Mouse (Mus musculus) spleen, adult 2 months (tissue): ENCODE measurements at regions not wholly inside any gene's neighbourhood (a gene's known extent, or its start where the extent isn't known, plus 50 kb on each side); places are given as distances from the start of the nearest gene placed in this dataset.

Experiments
- DNase-seq, 2 experiments: peaks; one replicate each; pipeline versions ENCODE4 v3.0.0 to v3.0.0-alpha.2; 2012 to 2021; ENCODE audit warnings: low spot score in 2 of 2, low read depth in 1 of 2
- H3K27ac ChIP-seq: fragments of 200-500 bp; 2 replicates; pipeline ENCODE4 v1.5.1; 2012; ENCODE audit warnings: low read length, inconsistent platforms; ENCODE audit not compliant: insufficient read depth
- H3K27me3 ChIP-seq: fragments of 200-500 bp; 2 replicates; pipeline ENCODE4 v1.6.1; 2012; ENCODE audit warnings: mild to moderate bottlenecking, moderate library complexity, low read length, inconsistent platforms; ENCODE audit not compliant: control insufficient read depth, insufficient read depth
- H3K36me3 ChIP-seq: fragments of 200-500 bp; 2 replicates; pipeline ENCODE4 v1.6.1; 2012; ENCODE audit warnings: mild to moderate bottlenecking, low read length, inconsistent platforms; ENCODE audit not compliant: control insufficient read depth, insufficient read depth
- H3K4me1 ChIP-seq: fragments of 200-500 bp; 2 replicates; pipeline ENCODE4 v1.6.1; 2011; ENCODE audit warnings: inconsistent platforms; ENCODE audit not compliant: control insufficient read depth, insufficient read depth, insufficient read length
- H3K4me3 ChIP-seq: fragments of 200-500 bp; 2 replicates; pipeline ENCODE4 v1.5.1; 2011; ENCODE audit warnings: mild to moderate bottlenecking, inconsistent platforms; ENCODE audit not compliant: insufficient read depth, insufficient read length; ENCODE audit errors: extremely low read depth
- CTCF ChIP-seq: fragments of 200-500 bp; IDR thresholded peaks from 2 replicates; pipeline ENCODE4 v1.5.1; 2011; ENCODE audit warnings: mild to moderate bottlenecking, inconsistent platforms; ENCODE audit not compliant: insufficient read depth, insufficient read length, insufficient replicate concordance; ENCODE audit errors: extremely low read depth
- POLR2A ChIP-seq: fragments of 200-500 bp; IDR thresholded peaks from 2 replicates; pipeline ENCODE4 v1.6.1; 2011; ENCODE audit warnings: low read depth, low read length, inconsistent platforms
- WGBS: fragments of 180-500 bp; shearing (Covaris S2); methylation state at CpG from one replicate; pipeline ENCODE4 v1.1.7; 2018; 5-methylcytosine and 5-hydroxymethylcytosine counted together

- H3K4me3 ChIP-seq: no peak overlapping the region
- H3K27ac ChIP-seq: no peak overlapping the region
- TF ChIP-seq CTCF: no peak
- TF ChIP-seq POLR2A: no peak
- no peak for DNase-seq
- 85% methylated on average over 12 of the region's 12 CpGs for WGBS
- no peaks in the 10 kb centered on the region for H3K27me3 ChIP-seq
- H3K4me1 ChIP-seq: no peaks in the 10 kb centered on the region
- no peaks in the 10 kb centered on the region for H3K36me3 ChIP-seq
Measured at GRCm38 (mm10) chr16:77422385-77423363, 179.2 kb downstream of the Gm11146 start.

DNA sequence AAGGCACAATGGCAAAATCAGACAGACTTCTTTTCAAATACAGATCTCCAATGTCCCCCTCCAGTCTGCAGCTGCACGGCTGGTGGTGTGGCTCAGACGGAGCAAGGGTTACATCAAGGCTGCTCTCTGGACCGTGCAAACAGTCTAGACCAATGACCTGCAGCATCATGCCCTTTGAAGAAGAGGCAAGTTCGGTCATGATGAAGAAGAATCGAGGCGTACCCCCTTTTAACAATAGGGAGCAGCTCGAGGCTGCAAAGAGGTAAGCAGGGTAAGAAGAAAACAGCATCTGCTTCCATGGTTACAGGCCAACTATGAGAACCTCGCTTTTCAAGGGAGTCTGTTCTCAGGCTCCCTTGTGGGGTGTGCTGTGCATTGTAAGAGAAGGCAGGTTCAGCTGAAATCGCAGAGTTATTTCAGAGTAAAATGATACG, 180.3 kb downstream of the Gm11146 start:
- Histone ChIP-seq H3K27ac (no peak overlapping the region), H3K4me1 (no peaks in the 10 kb centered on the region), H3K27me3 (no peaks in the 10 kb centered on the region), H3K4me3 (no peak overlapping the region), H3K36me3 (no peaks in the 10 kb centered on the region)
- no peak for DNase-seq
- 82% methylated on average over 10 of the region's 10 CpGs for WGBS
- TF ChIP-seq POLR2A (no peak), CTCF (no peak)

GRCm38 (mm10) chr16:77421001-77421400, 180.9 kb downstream of the Gm11146 start:
- no peak overlapping the region for H3K27ac ChIP-seq
- H3K4me1 ChIP-seq: no peaks in the 10 kb centered on the region
- no peaks in the 10 kb centered on the region for H3K36me3 ChIP-seq
- no peak overlapping the region; the same call in 1 of the 2 replicates for H3K4me3 ChIP-seq
- TF ChIP-seq CTCF (no peak), POLR2A (no peak)
- 92% methylated on average over 6 of the region's 6 CpGs for WGBS
- no peaks in the 10 kb centered on the region for H3K27me3 ChIP-seq
- DNase-seq: no peak

DNA sequence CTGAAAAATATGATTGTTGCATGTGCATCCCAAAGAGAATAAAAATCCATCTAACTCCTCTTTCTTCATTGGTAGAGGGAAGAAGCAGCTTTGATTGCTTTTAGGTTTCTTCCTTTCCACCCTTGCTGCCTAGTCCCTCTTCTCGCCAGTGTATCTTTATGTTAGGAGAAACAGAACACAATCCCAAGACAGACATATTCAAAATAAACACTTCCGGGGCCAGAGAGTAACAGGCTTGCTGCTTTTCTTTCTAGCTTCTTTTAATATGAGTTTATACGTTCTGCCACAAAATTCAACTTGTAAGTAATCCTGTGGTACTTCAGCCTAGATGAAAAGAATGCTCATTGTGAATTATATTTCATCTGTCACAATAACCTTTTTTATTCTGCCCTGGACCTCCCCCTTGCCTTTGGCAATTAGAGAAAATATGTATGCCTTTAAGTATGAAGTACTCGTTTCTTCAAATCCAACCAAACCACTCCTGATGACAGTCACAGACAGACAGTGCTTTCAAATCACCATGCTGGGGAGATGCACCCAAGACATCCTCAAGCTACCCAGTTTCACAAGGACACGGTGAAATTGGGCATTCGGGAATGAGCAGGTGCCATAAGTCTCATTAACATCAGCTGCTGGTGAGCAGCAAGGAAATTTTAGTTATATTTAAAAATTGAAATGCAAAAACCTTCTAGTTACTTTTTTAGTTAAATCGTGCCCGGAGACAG, 181.6 kb downstream of the Gm11146 start:
- Histone ChIP-seq H3K36me3 (no peaks in the 10 kb centered on the region), H3K27me3 (no peaks in the 10 kb centered on the region), H3K4me3 (no peak overlapping the region), H3K27ac (no peak overlapping the region), H3K4me1 (no peaks in the 10 kb centered on the region)
- TF ChIP-seq CTCF (no peak), POLR2A (no peak)
- DNase-seq: no peak
- WGBS: 89% methylated on average over 8 of the region's 8 CpGs

DNA sequence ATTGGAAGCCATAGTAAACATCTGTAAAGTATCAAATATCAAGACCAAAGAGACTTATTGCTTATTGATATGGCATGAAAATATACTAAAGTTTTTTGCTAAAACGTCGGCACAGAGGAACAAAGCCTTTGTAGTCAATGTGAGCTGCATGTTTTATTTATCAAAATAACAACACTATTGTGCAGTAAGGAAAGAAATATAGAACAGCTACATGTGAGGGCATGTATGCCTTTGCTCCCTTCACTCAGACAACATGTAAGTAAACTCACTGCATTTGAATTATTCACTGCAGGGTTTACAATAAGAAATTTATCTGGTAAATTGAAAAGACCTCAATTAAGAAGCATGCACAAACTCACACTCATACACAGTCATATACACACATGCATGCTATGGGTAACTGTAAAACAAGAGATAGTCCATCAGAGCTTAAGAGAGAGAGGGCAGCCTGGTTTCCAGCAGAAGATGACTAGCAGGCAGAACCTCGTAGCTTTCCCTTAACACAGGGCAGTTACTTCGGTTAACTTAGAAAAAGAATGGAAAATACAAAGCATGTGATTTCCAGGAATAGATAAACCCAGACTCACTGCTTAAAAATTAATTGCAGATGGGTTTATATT, 182.7 kb downstream of the Gm11146 start:
- Histone ChIP-seq H3K36me3 (no peaks in the 10 kb centered on the region), H3K4me3 (no peak overlapping the region), H3K4me1 (no peaks in the 10 kb centered on the region), H3K27ac (no peak overlapping the region), H3K27me3 (no peaks in the 10 kb centered on the region)
- no peak for TF ChIP-seq POLR2A
- no peak for TF ChIP-seq CTCF
- 84% methylated on average over 4 of the region's 4 CpGs for WGBS
- no peak for DNase-seq

- no peaks in the 10 kb centered on the region for H3K36me3 ChIP-seq
- no peaks in the 10 kb centered on the region for H3K4me1 ChIP-seq
- DNase-seq: no peak
- H3K27me3 ChIP-seq: no peaks in the 10 kb centered on the region
- WGBS: 82% methylated on average over 1 of the region's 1 CpGs
- H3K4me3 ChIP-seq: no peak overlapping the region
- no peak overlapping the region for H3K27ac ChIP-seq
- no peak for TF ChIP-seq POLR2A
- TF ChIP-seq CTCF: no peak
Measured at GRCm38 (mm10) chr16:77418486-77418885, 183.4 kb downstream of the Gm11146 start.
